Mouse (Mus musculus): Measurements from ENCODE around the gene Shroom2. TPM values are rescaled to one million over a fixed set of nuclear protein-coding genes. Genes with fewer than 3 reads are reported as not detected.

Gene Shroom2
- total and polyA plus RNA-seq, 3 experiments, result 0.09 TPM; not detected in 2

DNA sequence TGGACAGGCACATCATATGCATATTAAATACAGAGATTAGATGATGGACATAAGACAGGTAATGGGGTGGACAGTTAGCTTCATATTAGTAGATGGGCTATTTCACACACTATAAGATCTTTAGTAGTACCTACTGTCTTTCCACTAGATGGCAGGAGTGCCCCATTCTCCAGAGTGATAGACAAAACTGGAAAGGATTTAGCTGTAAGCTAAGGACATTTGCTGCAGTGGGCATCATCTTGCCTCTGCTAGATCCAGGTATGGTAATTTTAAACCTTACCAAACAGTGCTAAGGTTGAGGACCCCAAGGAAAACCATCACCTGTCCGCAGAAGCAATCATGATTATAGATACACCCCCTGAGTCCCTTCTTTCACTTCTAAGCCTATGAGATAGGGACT lies 150.8 kb downstream of the Shroom2 start:
- Histone ChIP-seq H3K27me3 (replicated peaks) (no peaks in the 10 kb centered on the region), H3K9ac (ENCODE audit: insufficient read depth, low read depth) (no peak overlapping the region), H3K79me2 (replicated peaks; ENCODE audit: control insufficient read depth, extremely low read depth, insufficient read depth, poor library complexity, severe bottlenecking) (no peaks in the 10 kb centered on the region), H3K36me3 (replicated peaks in 1 of 2; ENCODE audit: control insufficient read depth in 1 of 2, insufficient read depth in 1 of 2, low read length in 1 of 2) (no peaks in the 10 kb centered on the region), H3K27ac (ENCODE audit: insufficient read depth, low read depth) (no peak overlapping the region), H3K4me2 (ENCODE audit: insufficient read depth, low read depth, poor library complexity, severe bottlenecking) (no peak overlapping the region), H3K4me1 (ENCODE audit: control insufficient read depth in 1 of 2, insufficient read depth in 2 of 2) (no peaks in the 10 kb centered on the region), H3K4me3 (replicated peaks in 1 of 3; ENCODE audit: low read depth in 2 of 3, low read length in 2 of 3, poor library complexity in 1 of 3) (no peak overlapping the region), H3K9me3 (replicated peaks; ENCODE audit: low read length) (no peaks in the 10 kb centered on the region)
- DNase-seq (ENCODE audit: extremely low read depth), result peak; percentile 33
- dilution Hi-C loops (cut with MboI; ENCODE audit: extremely low pct_ligation_motif_present, extremely low pct_unique_long_range_greater_than_20kb, low sequenced_read_pairs) (no loop called here), in situ Hi-C loops (cut with MboI; ENCODE audit: low pct_ligation_motif_present, low pct_unique_long_range_greater_than_20kb, low sequenced_read_pairs) (no loop called here)
- TF ChIP-seq CTCF (conservative IDR thresholded peaks at IDR 0.05 in 1 of 2, IDR thresholded peaks at IDR 0.05 in 1 of 2; ENCODE audit: low read depth in 2 of 2, low read length in 2 of 2) (peak; percentile 41 to 72), RAD21 (IDR thresholded peaks at IDR 0.05; ENCODE audit: low read depth, low read length) (peak; percentile 73), SMC3 (IDR thresholded peaks at IDR 0.05; ENCODE audit: low read depth, low read length) (peak; percentile 59), BHLHE40 (IDR thresholded peaks at IDR 0.05; ENCODE audit: low read depth, low read length) (no peak)

GRCm38 (mm10) chrX:152563034-152563433 lies 206.2 kb downstream of the Shroom2 start, which contains the start of gene Cldn34a:
Cldn34a (plus strand) TSS chrX:152563334.
- TF ChIP-seq RAD21 (IDR thresholded peaks at IDR 0.05; ENCODE audit: low read depth, low read length) (no peak), BHLHE40 (IDR thresholded peaks at IDR 0.05; ENCODE audit: low read depth, low read length) (no peak), POLR2A (IDR thresholded peaks at IDR 0.05; ENCODE audit: low read depth, low read length) (no peak), TBP (conservative IDR thresholded peaks at IDR 0.05; ENCODE audit: low read depth, low read length) (no peak), IRF4 (IDR thresholded peaks at IDR 0.05; ENCODE audit: low read depth, low read length) (no peak), ELF1 (IDR thresholded peaks at IDR 0.05; ENCODE audit: low read depth, low read length) (no peak), CHD2 (IDR thresholded peaks at IDR 0.05; ENCODE audit: low read length) (no peak), USF2 (conservative IDR thresholded peaks at IDR 0.05; ENCODE audit: low read depth, low read length) (no peak), TCF12 (IDR thresholded peaks at IDR 0.05; ENCODE audit: low read depth, low read length) (no peak), MAX (IDR thresholded peaks at IDR 0.05; ENCODE audit: low read length) (no peak), POLR2AphosphoS2 (IDR thresholded peaks at IDR 0.05; ENCODE audit: low read depth, low read length) (no peak), NELFE (IDR thresholded peaks at IDR 0.05; ENCODE audit: low read depth, low read length) (no peak), MAZ (IDR thresholded peaks at IDR 0.05; ENCODE audit: low read depth, low read length) (no peak), MAFK (IDR thresholded peaks at IDR 0.05; ENCODE audit: insufficient replicate concordance, low read length) (no peak), E2F4 (IDR thresholded peaks at IDR 0.05; ENCODE audit: insufficient replicate concordance, low read depth, low read length) (no peak)
- H3K4me1 ChIP-seq (ENCODE audit: control insufficient read depth in 1 of 2, insufficient read depth in 2 of 2), result no peaks in the 10 kb centered on the region
- H3K79me2 ChIP-seq (replicated peaks; ENCODE audit: control insufficient read depth, extremely low read depth, insufficient read depth, poor library complexity, severe bottlenecking), result no peaks in the 10 kb centered on the region
- H3K4me3 ChIP-seq (replicated peaks in 1 of 3; ENCODE audit: low read depth in 2 of 3, low read length in 2 of 3, poor library complexity in 1 of 3), result no peak within 1 kb of the TSS
- no peak within 1 kb of the TSS for H3K4me2 ChIP-seq (ENCODE audit: insufficient read depth, low read depth, poor library complexity, severe bottlenecking)
- H3K27me3 ChIP-seq (replicated peaks), result no peaks in the 10 kb centered on the region
- no peak within 1 kb of the TSS for H3K9ac ChIP-seq (ENCODE audit: insufficient read depth, low read depth)
- H3K36me3 ChIP-seq (replicated peaks in 1 of 2; ENCODE audit: control insufficient read depth in 1 of 2, insufficient read depth in 1 of 2, low read length in 1 of 2), result no peaks in the 10 kb centered on the region
- in situ Hi-C loops (cut with MboI; ENCODE audit: low pct_ligation_motif_present, low pct_unique_long_range_greater_than_20kb, low sequenced_read_pairs), result no loop called here
- dilution Hi-C loops (cut with MboI; ENCODE audit: extremely low pct_ligation_motif_present, extremely low pct_unique_long_range_greater_than_20kb, low sequenced_read_pairs), result no loop called here
- H3K9me3 ChIP-seq (replicated peaks; ENCODE audit: low read length), result no peaks in the 10 kb centered on the region
- DNase-seq (ENCODE audit: extremely low read depth), result no peak
- H3K27ac ChIP-seq (ENCODE audit: insufficient read depth, low read depth), result no peak within 1 kb of the TSS

Other genes with a start within 250 kb of the Shroom2 start
- not detected in 2 replicates for gene Cldn34a, start 206.1 kb downstream of the Shroom2 start, total RNA-seq (2012; rRNA removed)
- not detected in 2 replicates for gene Cldn34a, start 206.1 kb downstream of the Shroom2 start, total RNA-seq (2014; rRNA removed)
- gene Cldn34a, start 206.1 kb downstream of the Shroom2 start, polyA plus RNA-seq (2012; ENCODE audit: insufficient read length, low read depth), result not detected in 2 replicates
- gene Gpr143, start 12.5 kb upstream of the Shroom2 start, total RNA-seq (2012; rRNA removed), result not detected in 2 replicates
- not detected in 2 replicates for gene Gpr143, start 12.5 kb upstream of the Shroom2 start, total RNA-seq (2014; rRNA removed)
- gene Gpr143, start 12.5 kb upstream of the Shroom2 start, polyA plus RNA-seq (2012; ENCODE audit: insufficient read length, low read depth), result not detected in 2 replicates
- 1.6 and 3.2 TPM in 2 replicates for gene Usp51, start 237.0 kb upstream of the Shroom2 start, total RNA-seq (2012; rRNA removed)
- 3.9 and 4.2 TPM in 2 replicates for gene Usp51, start 237.0 kb upstream of the Shroom2 start, total RNA-seq (2014; rRNA removed)
- gene Usp51, start 237.0 kb upstream of the Shroom2 start, polyA plus RNA-seq (2012; ENCODE audit: insufficient read length, low read depth), result 2.6 and 3.0 TPM in 2 replicates

All from CH12.LX (cell line).